Mouse (Mus musculus) CD4-positive, CD25-positive, alpha-beta regulatory T cell, adult 2 months (primary cell): ENCODE data around the gene Pbxip1.
"Not testable (repeated sequence)": the region's sequence is repeated elsewhere in the genome, so short reads cannot be mapped to it uniquely, and the experiment has no call there.

Experiments
- DNase-seq: peaks from one replicate; pipeline ENCODE4 v3.0.0-alpha.2; 2012; ENCODE audit warnings: low read depth, low spot score

Pbxip1 gene

GRCm38 (mm10) chr3:89408448-89408847 lies 28.1 kb upstream of the Pbxip1 start:
- DNase-seq: no peak

- no peak for DNase-seq
Measured at GRCm38 (mm10) chr3:89409701-89410100, 26.8 kb upstream of the Pbxip1 start.

GRCm38 (mm10) chr3:89410864-89411263 lies 25.6 kb upstream of the Pbxip1 start:
- DNase-seq: no peak

GRCm38 (mm10) chr3:89411490-89412393 lies 24.8 kb upstream of the Pbxip1 start, which contains the start of gene Flad1:
Gene Flad1, minus strand, starts transcription at chr3:89411870.
- peak; percentile 98 for DNase-seq

GRCm38 (mm10) chr3:89416158-89416557 lies 20.3 kb upstream of the Pbxip1 start:
- DNase-seq: no peak

GRCm38 (mm10) chr3:89417131-89417530 lies 19.4 kb upstream of the Pbxip1 start:
- DNase-seq: no peak

- DNase-seq: no peak
Measured at GRCm38 (mm10) chr3:89417840-89418169, 18.7 kb upstream of the Pbxip1 start.

GRCm38 (mm10) chr3:89418170-89418860 lies 18.2 kb upstream of the Pbxip1 start, which contains the start of the genes Cks1b and Shc1:
Gene Cks1b, minus strand, starts transcription at chr3:89418383.
Gene Shc1, plus strand, starts transcription at chr3:89418443.
- DNase-seq: peak; percentile 96

GRCm38 (mm10) chr3:89418861-89419250 lies 17.6 kb upstream of the Pbxip1 start:
- DNase-seq: no peak

GRCm38 (mm10) chr3:89419571-89419970 lies 16.9 kb upstream of the Pbxip1 start:
- no peak for DNase-seq

GRCm38 (mm10) chr3:89419981-89420380 lies 16.5 kb upstream of the Pbxip1 start:
- DNase-seq: no peak

GRCm38 (mm10) chr3:89420421-89420820 lies 16.1 kb upstream of the Pbxip1 start:
- DNase-seq: no peak

GRCm38 (mm10) chr3:89421002-89421774 lies 15.3 kb upstream of the Pbxip1 start:
- DNase-seq: peak; percentile 11

- DNase-seq: no peak
Measured at GRCm38 (mm10) chr3:89421810-89422473, 14.6 kb upstream of the Pbxip1 start.

- DNase-seq: no peak
Measured at GRCm38 (mm10) chr3:89422556-89423205, 13.8 kb upstream of the Pbxip1 start.

- DNase-seq: no peak
Measured at GRCm38 (mm10) chr3:89424416-89425140, 11.9 kb upstream of the Pbxip1 start.

- no peak for DNase-seq
Measured at GRCm38 (mm10) chr3:89425141-89425525, 11.4 kb upstream of the Pbxip1 start.

GRCm38 (mm10) chr3:89425876-89426275 lies 10.6 kb upstream of the Pbxip1 start:
- DNase-seq: no peak

- DNase-seq: not testable (repeated sequence)
Measured at GRCm38 (mm10) chr3:89429021-89429420, 7.5 kb upstream of the Pbxip1 start.
